Mouse (Mus musculus) cerebellum, adult 18-20 months (tissue): ENCODE data around the gene Gm14391.
A peak's percentile ranks its signal among the peaks of the same experiment; 100 is the strongest.
"Not testable (repeated sequence)": the region's sequence is repeated elsewhere in the genome, so short reads cannot be mapped to it uniquely, and the experiment has no call there.

ENCODE experiments used
- DNase-seq, 2 experiments: peaks; one replicate each; pipeline ENCODE4 v3.0.0; 2021

The Gm14391 gene

GRCm38 (mm10) chr2:175206732-175207131 lies at the start of gene Gm14391:
Gm14391 (minus strand) TSS chr2:175206917.
- not testable (repeated sequence) for DNase-seq

- DNase-seq = not testable (repeated sequence)
These were observed 27.7 kb downstream of the Gm14391 start for GRCm38 (mm10) chr2:175179008-175179407.

- DNase-seq = no peak
These were observed 30.4 kb downstream of the Gm14391 start for GRCm38 (mm10) chr2:175176312-175176711.

- DNase-seq = not testable (repeated sequence)
These were observed 31.1 kb downstream of the Gm14391 start, which contains the start of gene Gm14443 for GRCm38 (mm10) chr2:175175401-175176180. Gm14443 (minus strand) TSS chr2:175175871.

- not testable (repeated sequence) for DNase-seq
These were observed 32.7 kb downstream of the Gm14391 start for GRCm38 (mm10) chr2:175174058-175174457.

GRCm38 (mm10) chr2:175172906-175173595 lies 33.7 kb downstream of the Gm14391 start:
- DNase-seq = not testable (repeated sequence)

- DNase-seq = no peak
These were observed 34.6 kb downstream of the Gm14391 start for GRCm38 (mm10) chr2:175172123-175172522.

- DNase-seq = not testable (repeated sequence)
These were observed 39.8 kb downstream of the Gm14391 start for GRCm38 (mm10) chr2:175166870-175167269.

- DNase-seq = not testable (repeated sequence)
These were observed 41.6 kb downstream of the Gm14391 start for GRCm38 (mm10) chr2:175165110-175165509.

- not testable (repeated sequence) for DNase-seq
These were observed 45.3 kb downstream of the Gm14391 start for GRCm38 (mm10) chr2:175161438-175161837.

- DNase-seq = no peak
These were observed 48.1 kb downstream of the Gm14391 start for GRCm38 (mm10) chr2:175158642-175159041.

GRCm38 (mm10) chr2:175156696-175157095 lies 50.0 kb downstream of the Gm14391 start:
- no peak for DNase-seq

- not testable (repeated sequence) for DNase-seq
These were observed 64.8 kb downstream of the Gm14391 start, which contains the start of gene Gm14399 for GRCm38 (mm10) chr2:175141993-175142295. Gm14399 (minus strand) TSS chr2:175142012.

- peak; percentile 31 to 37 for DNase-seq
These were observed 65.4 kb downstream of the Gm14391 start for GRCm38 (mm10) chr2:175141118-175141992.
